Mouse (Mus musculus): ENCODE results near the gene Sstr2. TPM values are rescaled to one million over a fixed set of nuclear protein-coding genes. Genes with fewer than 3 reads are reported as not detected.

The Sstr2 gene
- total and polyA plus RNA-seq, 2 experiments from 2014 or later = not detected

GRCm38 (mm10) chr11:113652516-113652915 lies 33.4 kb downstream of the Sstr2 start:
- Histone ChIP-seq H3K9ac (replicated peaks; ENCODE audit: low read depth, low read length) (no peak overlapping the region), H3K4me1 (ENCODE audit: control insufficient read depth, insufficient read depth) (peaks cover 7% of the 10 kb centered on the region; the same call in 1 of the 2 replicates), H3K4me3 (ENCODE audit: low read depth, low read length) (no peak overlapping the region), H3K36me3 (replicated peaks; ENCODE audit: control insufficient read depth, insufficient read depth, low read length) (peaks cover 58% of the 10 kb centered on the region), H3K27me3 (ENCODE audit: control insufficient read depth, insufficient read depth, low read length) (no peaks in the 10 kb centered on the region), H3K9me3 (replicated peaks; ENCODE audit: control insufficient read depth, low read length) (no peaks in the 10 kb centered on the region), H3K27ac (ENCODE audit: low read depth) (no peak overlapping the region), H3K4me2 (ENCODE audit: low read depth, low read length) (no peak overlapping the region)
- TF ChIP-seq CTCF (IDR thresholded peaks at IDR 0.05; ENCODE audit: low read depth) (no peak), EP300 (IDR thresholded peaks at IDR 0.05; ENCODE audit: low read depth) (no peak)
- DNase-seq (ENCODE audit: low spot score) = no peak
- ATAC-seq (ENCODE audit: insufficient read depth, low read depth) = no peak
- WGBS = 95% methylated on average over 6 of the region's 6 CpGs

DNA sequence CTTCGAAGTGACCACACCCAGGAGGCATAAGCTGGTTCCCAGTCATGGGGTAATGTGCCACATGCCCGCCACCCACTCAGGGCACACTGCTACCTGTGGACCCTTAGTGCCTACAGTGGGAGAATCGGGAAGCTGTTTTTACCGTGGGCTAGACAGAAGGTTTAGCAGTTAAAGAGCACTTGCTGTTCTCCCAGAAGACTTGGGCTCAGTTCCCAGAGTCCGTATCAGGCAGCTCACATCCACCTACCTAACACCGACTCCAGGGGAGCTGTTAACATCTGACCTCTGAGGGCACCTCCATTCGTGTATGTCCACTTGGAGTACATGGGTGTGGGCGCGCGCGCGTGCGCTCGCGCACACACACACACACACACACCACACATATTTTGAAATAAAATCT lies 35.0 kb downstream of the Sstr2 start:
- Histone ChIP-seq H3K4me1 (ENCODE audit: control insufficient read depth, insufficient read depth) (no peaks in the 10 kb centered on the region), H3K4me3 (ENCODE audit: low read depth, low read length) (no peak overlapping the region), H3K27me3 (ENCODE audit: control insufficient read depth, insufficient read depth, low read length) (no peaks in the 10 kb centered on the region), H3K9ac (replicated peaks; ENCODE audit: low read depth, low read length) (no peak overlapping the region), H3K9me3 (replicated peaks; ENCODE audit: control insufficient read depth, low read length) (no peaks in the 10 kb centered on the region), H3K27ac (ENCODE audit: low read depth) (no peak overlapping the region), H3K4me2 (ENCODE audit: low read depth, low read length) (no peak overlapping the region), H3K36me3 (replicated peaks; ENCODE audit: control insufficient read depth, insufficient read depth, low read length) (peaks cover 73% of the 10 kb centered on the region)
- TF ChIP-seq CTCF (IDR thresholded peaks at IDR 0.05; ENCODE audit: low read depth) (no peak), EP300 (IDR thresholded peaks at IDR 0.05; ENCODE audit: low read depth) (no peak)
- 90% methylated on average over 15 of the region's 15 CpGs for WGBS
- ATAC-seq (ENCODE audit: insufficient read depth, low read depth) (no peak), DNase-seq (ENCODE audit: low spot score) (no peak)

- H3K36me3 ChIP-seq (replicated peaks; ENCODE audit: control insufficient read depth, insufficient read depth, low read length) = peaks cover 80% of the 10 kb centered on the region
- no peaks in the 10 kb centered on the region for H3K27me3 ChIP-seq (ENCODE audit: control insufficient read depth, insufficient read depth, low read length)
- no peak overlapping the region for H3K27ac ChIP-seq (ENCODE audit: low read depth)
- DNase-seq (ENCODE audit: low spot score) = no peak
- no peak overlapping the region for H3K9ac ChIP-seq (replicated peaks; ENCODE audit: low read depth, low read length)
- WGBS = 80% methylated on average over 18 of the region's 18 CpGs
- no peaks in the 10 kb centered on the region for H3K4me1 ChIP-seq (ENCODE audit: control insufficient read depth, insufficient read depth)
- ATAC-seq (ENCODE audit: insufficient read depth, low read depth) = no peak
- H3K9me3 ChIP-seq (replicated peaks; ENCODE audit: control insufficient read depth, low read length) = no peaks in the 10 kb centered on the region
- no peak for TF ChIP-seq EP300 (IDR thresholded peaks at IDR 0.05; ENCODE audit: low read depth)
- no peak overlapping the region for H3K4me2 ChIP-seq (ENCODE audit: low read depth, low read length)
- no peak overlapping the region for H3K4me3 ChIP-seq (ENCODE audit: low read depth, low read length)
These were observed 35.6 kb downstream of the Sstr2 start for GRCm38 (mm10) chr11:113654561-113655270.

GRCm38 (mm10) chr11:113656511-113656932 lies 37.4 kb downstream of the Sstr2 start:
- Histone ChIP-seq H3K9me3 (replicated peaks; ENCODE audit: control insufficient read depth, low read length) (no peaks in the 10 kb centered on the region), H3K27ac (ENCODE audit: low read depth) (no peak overlapping the region), H3K4me1 (ENCODE audit: control insufficient read depth, insufficient read depth) (no peaks in the 10 kb centered on the region), H3K27me3 (ENCODE audit: control insufficient read depth, insufficient read depth, low read length) (no peaks in the 10 kb centered on the region), H3K9ac (replicated peaks; ENCODE audit: low read depth, low read length) (no peak overlapping the region), H3K4me2 (ENCODE audit: low read depth, low read length) (no peak overlapping the region), H3K4me3 (ENCODE audit: low read depth, low read length) (no peak overlapping the region), H3K36me3 (replicated peaks; ENCODE audit: control insufficient read depth, insufficient read depth, low read length) (peaks cover 94% of the 10 kb centered on the region)
- TF ChIP-seq CTCF (IDR thresholded peaks at IDR 0.05; ENCODE audit: low read depth) = no peak
- TF ChIP-seq EP300 (IDR thresholded peaks at IDR 0.05; ENCODE audit: low read depth) = no peak
- DNase-seq (ENCODE audit: low spot score) (no peak), ATAC-seq (ENCODE audit: insufficient read depth, low read depth) (no peak)
- WGBS = 81% methylated on average over 8 of the region's 8 CpGs

GRCm38 (mm10) chr11:113657221-113657620 lies 38.1 kb downstream of the Sstr2 start:
- TF ChIP-seq EP300 (IDR thresholded peaks at IDR 0.05; ENCODE audit: low read depth) (no peak), CTCF (IDR thresholded peaks at IDR 0.05; ENCODE audit: low read depth) (no peak)

DNA sequence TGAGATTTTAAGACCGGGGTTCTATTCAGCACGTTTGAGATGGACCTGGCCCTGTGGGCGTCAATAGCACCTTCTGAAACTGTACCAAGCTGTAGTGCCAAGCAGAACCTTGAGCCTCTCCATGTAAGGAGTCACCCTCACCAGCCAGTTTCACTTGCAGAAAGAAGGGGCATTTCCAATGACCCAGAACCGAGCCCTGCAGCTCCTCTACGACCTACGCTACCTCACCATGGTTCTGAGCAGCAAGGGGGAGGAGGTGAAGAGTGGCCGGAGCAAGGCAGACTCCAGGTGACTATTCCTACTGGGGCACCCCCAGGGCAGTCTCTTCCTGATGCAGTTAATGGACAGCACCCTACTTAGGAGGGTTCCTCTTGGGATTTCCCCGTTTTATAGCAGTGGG lies 39.2 kb downstream of the Sstr2 start:
- TF ChIP-seq CTCF (IDR thresholded peaks at IDR 0.05; ENCODE audit: low read depth) (no peak), EP300 (IDR thresholded peaks at IDR 0.05; ENCODE audit: low read depth) (no peak)
- DNase-seq (ENCODE audit: low spot score) = no peak
- 88% methylated on average over 8 of the region's 8 CpGs for WGBS
- H3K9me3 ChIP-seq (replicated peaks; ENCODE audit: control insufficient read depth, low read length) = no peaks in the 10 kb centered on the region
- H3K9ac ChIP-seq (replicated peaks; ENCODE audit: low read depth, low read length) = no peak overlapping the region
- H3K27ac ChIP-seq (ENCODE audit: low read depth) = no peak overlapping the region
- H3K36me3 ChIP-seq (replicated peaks; ENCODE audit: control insufficient read depth, insufficient read depth, low read length) = peaks cover 92% of the 10 kb centered on the region
- no peak for ATAC-seq (ENCODE audit: insufficient read depth, low read depth)
- no peaks in the 10 kb centered on the region for H3K27me3 ChIP-seq (ENCODE audit: control insufficient read depth, insufficient read depth, low read length)
- no peaks in the 10 kb centered on the region for H3K4me1 ChIP-seq (ENCODE audit: control insufficient read depth, insufficient read depth)
- H3K4me3 ChIP-seq (ENCODE audit: low read depth, low read length) = no peak overlapping the region
- H3K4me2 ChIP-seq (ENCODE audit: low read depth, low read length) = no peak overlapping the region

More at GRCm38 (mm10) chr11:113657221-113657620, 38.1 kb downstream of the Sstr2 start:
- 67% methylated on average over 4 of the region's 4 CpGs for WGBS
- Histone ChIP-seq H3K27ac (ENCODE audit: low read depth) (no peak overlapping the region), H3K9ac (replicated peaks; ENCODE audit: low read depth, low read length) (no peak overlapping the region), H3K9me3 (replicated peaks; ENCODE audit: control insufficient read depth, low read length) (no peaks in the 10 kb centered on the region), H3K4me2 (ENCODE audit: low read depth, low read length) (no peak overlapping the region), H3K4me3 (ENCODE audit: low read depth, low read length) (no peak overlapping the region), H3K4me1 (ENCODE audit: control insufficient read depth, insufficient read depth) (no peaks in the 10 kb centered on the region), H3K27me3 (ENCODE audit: control insufficient read depth, insufficient read depth, low read length) (no peaks in the 10 kb centered on the region), H3K36me3 (replicated peaks; ENCODE audit: control insufficient read depth, insufficient read depth, low read length) (peaks cover 96% of the 10 kb centered on the region)
- DNase-seq (ENCODE audit: low spot score) = no peak
- ATAC-seq (ENCODE audit: insufficient read depth, low read depth) = no peak
